Mouse (Mus musculus) spleen, adult 2 months (tissue): ENCODE data around the gene Etv1. TPM values are rescaled to one million over a fixed set of nuclear protein-coding genes. Genes with fewer than 3 reads are reported as not detected.

Experiments used
- DNase-seq, 2 experiments: peaks; one replicate each; pipeline versions ENCODE4 v3.0.0 to v3.0.0-alpha.2; 2012 to 2021; ENCODE audit warnings: low spot score in 2 of 2, low read depth in 1 of 2
- H3K27ac ChIP-seq: fragments of 200-500 bp; 2 replicates; pipeline ENCODE4 v1.5.1; 2012; ENCODE audit warnings: low read length, inconsistent platforms; ENCODE audit not compliant: insufficient read depth
- H3K27me3 ChIP-seq: fragments of 200-500 bp; 2 replicates; pipeline ENCODE4 v1.6.1; 2012; ENCODE audit warnings: mild to moderate bottlenecking, moderate library complexity, low read length, inconsistent platforms; ENCODE audit not compliant: control insufficient read depth, insufficient read depth
- H3K36me3 ChIP-seq: fragments of 200-500 bp; 2 replicates; pipeline ENCODE4 v1.6.1; 2012; ENCODE audit warnings: mild to moderate bottlenecking, low read length, inconsistent platforms; ENCODE audit not compliant: control insufficient read depth, insufficient read depth
- H3K4me1 ChIP-seq: fragments of 200-500 bp; 2 replicates; pipeline ENCODE4 v1.6.1; 2011; ENCODE audit warnings: inconsistent platforms; ENCODE audit not compliant: control insufficient read depth, insufficient read depth, insufficient read length
- H3K4me3 ChIP-seq: fragments of 200-500 bp; 2 replicates; pipeline ENCODE4 v1.5.1; 2011; ENCODE audit warnings: mild to moderate bottlenecking, inconsistent platforms; ENCODE audit not compliant: insufficient read depth, insufficient read length; ENCODE audit errors: extremely low read depth
- CTCF ChIP-seq: fragments of 200-500 bp; IDR thresholded peaks from 2 replicates; pipeline ENCODE4 v1.5.1; 2011; ENCODE audit warnings: mild to moderate bottlenecking, inconsistent platforms; ENCODE audit not compliant: insufficient read depth, insufficient read length, insufficient replicate concordance; ENCODE audit errors: extremely low read depth
- POLR2A ChIP-seq: fragments of 200-500 bp; IDR thresholded peaks from 2 replicates; pipeline ENCODE4 v1.6.1; 2011; ENCODE audit warnings: low read depth, low read length, inconsistent platforms
- WGBS: fragments of 180-500 bp; shearing (Covaris S2); methylation state at CpG from one replicate; pipeline ENCODE4 v1.1.7; 2018; 5-methylcytosine and 5-hydroxymethylcytosine counted together
- polyA plus RNA-seq: library from polyadenylated mRNA; depleted of rRNA; stranded (reverse); fragments of >200 nt; gene quantifications from 2 replicates; pipeline ENCODE4 v1.2.3, GENCODE M21; 2012

Gene Etv1
- polyA plus RNA-seq, 1 experiment: 1.5 TPM

GRCm38 (mm10) chr12:38843801-38844295, 64.7 kb downstream of the Etv1 start:
- no peak for DNase-seq
- 86% methylated on average over 1 of the region's 1 CpGs for WGBS
- TF ChIP-seq POLR2A: no peak
- no peak for TF ChIP-seq CTCF
- H3K36me3 ChIP-seq: no peaks in the 10 kb centered on the region
- no peaks in the 10 kb centered on the region for H3K4me1 ChIP-seq
- no peaks in the 10 kb centered on the region for H3K27me3 ChIP-seq
- no peak overlapping the region for H3K4me3 ChIP-seq
- H3K27ac ChIP-seq: no peak overlapping the region

DNA sequence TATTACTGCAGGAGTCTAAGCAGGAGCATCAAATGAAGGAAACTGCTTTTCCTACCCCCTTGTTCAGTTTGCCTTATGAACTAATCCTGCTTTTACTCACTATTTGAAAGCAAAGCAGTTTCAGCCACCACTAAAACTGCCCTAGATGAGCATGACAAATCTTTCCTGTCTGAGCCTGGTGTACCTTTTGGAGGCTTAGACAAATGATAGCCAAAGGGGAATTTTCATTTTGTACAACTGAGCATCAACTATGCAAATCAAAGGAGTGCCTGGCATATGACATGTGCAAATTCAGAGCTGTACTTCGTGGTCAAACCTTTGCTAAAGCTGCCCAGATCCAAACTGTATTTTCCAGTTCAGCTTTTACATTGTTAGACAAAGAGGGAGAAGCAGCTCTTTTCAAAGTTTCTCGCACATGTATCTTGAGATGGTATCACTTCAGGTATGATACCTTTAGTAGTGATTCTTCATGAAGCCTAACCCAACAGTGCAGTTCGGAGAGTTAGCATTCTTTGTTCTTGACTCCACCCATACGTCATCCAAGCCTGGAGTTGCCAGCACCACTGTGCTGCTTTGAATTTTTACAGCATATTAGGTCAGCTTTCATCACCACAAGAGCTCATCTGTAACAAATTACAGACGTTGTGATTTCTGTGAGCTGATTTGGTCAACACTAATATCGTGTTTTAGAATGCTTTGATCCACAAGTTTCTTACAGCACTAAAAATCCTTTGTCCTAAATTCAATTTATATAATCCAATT, 68.5 kb downstream of the Etv1 start:
- H3K27me3 ChIP-seq: no peaks in the 10 kb centered on the region
- H3K4me1 ChIP-seq: no peaks in the 10 kb centered on the region; the same call in 1 of the 2 replicates
- no peak overlapping the region for H3K4me3 ChIP-seq
- TF ChIP-seq POLR2A (no peak), CTCF (no peak)
- no peaks in the 10 kb centered on the region for H3K36me3 ChIP-seq
- H3K27ac ChIP-seq: no peak overlapping the region
- 84% methylated on average over 6 of the region's 6 CpGs for WGBS
- DNase-seq: no peak

DNA sequence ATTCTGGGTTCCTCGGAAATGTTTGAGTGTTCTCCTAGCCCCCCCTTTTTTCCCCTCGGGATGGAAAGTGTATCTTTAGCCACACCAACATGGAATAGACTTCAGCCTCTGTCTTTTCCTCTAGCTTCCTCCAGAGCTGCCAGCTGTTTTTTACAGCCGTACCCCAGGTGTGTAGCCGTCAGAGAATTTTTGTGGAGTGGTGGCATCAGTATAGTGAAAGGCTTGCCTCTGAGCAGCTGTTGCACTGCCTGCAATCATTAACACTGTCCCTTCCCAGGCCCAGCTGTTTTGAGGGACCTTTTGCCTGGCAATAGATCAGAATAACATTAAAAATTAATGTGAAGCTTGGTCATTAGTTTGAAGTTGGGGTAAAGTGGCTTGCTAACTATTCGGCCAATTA, 70.8 kb downstream of the Etv1 start:
- H3K4me3 ChIP-seq: no peak overlapping the region
- no peaks in the 10 kb centered on the region; the same call in 1 of the 2 replicates for H3K4me1 ChIP-seq
- WGBS: 88% methylated on average over 5 of the region's 5 CpGs
- H3K27me3 ChIP-seq: no peaks in the 10 kb centered on the region
- TF ChIP-seq CTCF (no peak), POLR2A (no peak)
- H3K36me3 ChIP-seq: no peaks in the 10 kb centered on the region
- no peak overlapping the region for H3K27ac ChIP-seq
- DNase-seq: no peak

GRCm38 (mm10) chr12:38854274-38854673, 75.1 kb downstream of the Etv1 start:
- DNase-seq: no peak
- 79% methylated on average over 5 of the region's 5 CpGs for WGBS
- H3K27ac ChIP-seq: no peak overlapping the region
- no peak overlapping the region for H3K4me3 ChIP-seq
- H3K4me1 ChIP-seq: no peaks in the 10 kb centered on the region; the same call in 1 of the 2 replicates
- TF ChIP-seq POLR2A (no peak), CTCF (no peak)
- H3K27me3 ChIP-seq: no peaks in the 10 kb centered on the region
- H3K36me3 ChIP-seq: no peaks in the 10 kb centered on the region

DNA sequence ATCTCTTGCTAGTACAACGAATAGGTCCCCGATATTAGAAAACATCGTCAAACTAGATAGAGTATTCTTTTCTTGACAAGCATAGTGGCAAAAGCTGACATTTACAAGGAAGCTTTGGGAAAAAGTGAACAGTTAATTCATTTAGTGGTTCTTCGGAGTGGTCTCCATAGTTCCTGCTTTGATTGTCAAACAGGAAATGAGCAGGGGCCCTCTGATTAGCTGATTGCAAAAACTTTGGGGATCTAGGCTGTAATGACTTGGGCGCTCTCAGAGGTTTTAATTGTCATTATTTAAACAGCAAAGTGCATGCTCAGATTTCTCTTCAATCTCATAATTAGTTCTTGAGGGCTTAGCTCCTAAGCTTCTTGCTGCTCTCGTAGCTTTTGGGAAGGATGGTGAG, 75.6 kb downstream of the Etv1 start:
- no peak for TF ChIP-seq CTCF
- TF ChIP-seq POLR2A: no peak
- WGBS: 83% methylated on average over 6 of the region's 6 CpGs
- no peak for DNase-seq
- Histone ChIP-seq H3K27ac (no peak overlapping the region), H3K36me3 (no peaks in the 10 kb centered on the region), H3K4me1 (no peaks in the 10 kb centered on the region; the same call in 1 of the 2 replicates), H3K27me3 (no peaks in the 10 kb centered on the region), H3K4me3 (no peak overlapping the region)

DNA sequence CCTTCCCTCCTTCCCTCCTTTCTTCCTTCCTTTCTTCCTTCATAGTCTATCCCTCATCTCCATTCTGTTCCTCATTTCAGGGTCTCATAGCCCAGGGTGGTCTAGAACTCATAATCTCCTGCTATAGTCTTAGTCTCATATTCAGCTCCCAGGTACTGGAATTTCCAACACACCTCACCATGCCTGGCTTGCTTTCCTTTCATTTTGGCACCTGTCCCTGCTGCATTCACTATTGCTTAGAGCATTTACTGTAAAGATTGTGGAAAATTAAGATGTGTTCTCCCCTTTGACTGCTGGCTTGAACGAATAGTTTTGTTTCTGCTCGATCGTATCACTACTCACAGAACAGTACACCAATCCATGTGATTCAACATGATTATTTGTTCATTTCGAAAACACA, 80.5 kb downstream of the Etv1 start:
- Histone ChIP-seq H3K27me3 (no peaks in the 10 kb centered on the region), H3K4me3 (no peak overlapping the region), H3K27ac (no peak overlapping the region), H3K36me3 (no peaks in the 10 kb centered on the region), H3K4me1 (peaks cover 6% of the 10 kb centered on the region; the same call in 1 of the 2 replicates)
- WGBS: 88% methylated on average over 4 of the region's 4 CpGs
- TF ChIP-seq CTCF (no peak), POLR2A (no peak)
- no peak for DNase-seq
